Mouse (Mus musculus) C2C12 (cell line): ENCODE measurements around the gene Ccl25.

Source experiments
- CEBPB ChIP-seq: IDR thresholded peaks from one replicate; pipeline ENCODE4 v1.6.1; 2011; ENCODE audit warnings: low read depth, mild to moderate bottlenecking, control low read depth, moderate library complexity
- CTCF ChIP-seq: IDR thresholded peaks from one replicate; pipeline ENCODE4 v1.5.1; 2011; ENCODE audit not compliant: control insufficient read depth, insufficient read depth, insufficient read length
- MAX ChIP-seq: IDR thresholded peaks from one replicate; pipeline ENCODE4 v1.6.1; 2011; ENCODE audit warnings: mild to moderate bottlenecking, control low read depth
- MYOD1 ChIP-seq: IDR thresholded peaks from one replicate; pipeline ENCODE4 v1.6.1; 2011; ENCODE audit warnings: low read depth; ENCODE audit not compliant: control insufficient read depth, insufficient read length
- MYOG ChIP-seq: IDR thresholded peaks from one replicate; pipeline ENCODE4 v1.6.1; 2011; ENCODE audit not compliant: control insufficient read depth, insufficient read length; ENCODE audit errors: extremely low read depth
- USF1 ChIP-seq: IDR thresholded peaks from one replicate; pipeline ENCODE4 v1.6.1; 2011; ENCODE audit warnings: low read depth, mild to moderate bottlenecking, control low read depth, moderate library complexity

DNA sequence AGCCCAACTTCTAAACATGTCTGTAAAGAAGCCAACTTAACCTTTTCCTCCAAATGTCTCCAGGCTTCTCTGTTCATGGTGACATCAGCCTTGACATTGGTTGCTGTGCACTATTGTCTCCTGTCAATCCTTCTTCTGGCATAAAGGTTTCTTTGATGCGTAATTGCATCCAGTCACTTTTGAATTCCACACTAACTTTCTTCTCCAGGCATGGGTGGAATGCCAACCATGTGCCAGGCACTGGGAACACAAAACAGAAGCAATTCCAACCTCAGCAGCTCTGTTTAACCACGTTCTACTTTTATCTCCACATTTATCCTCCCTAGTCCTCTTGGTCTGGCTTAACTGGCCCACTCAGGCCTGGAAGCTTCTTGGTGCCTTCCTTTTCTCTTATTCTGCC, 4.0 kb upstream of the Ccl25 start:
- TF ChIP-seq CTCF (no peak), CEBPB (no peak), MYOG (no peak), USF1 (no peak), MAX (no peak), MYOD1 (no peak)
